Mouse (Mus musculus) telencephalon, adult 2 months (tissue): ENCODE data around the gene Nav2.

Experiments
- DNase-seq: peaks from one replicate; pipeline ENCODE4 v3.0.0-alpha.2; 2011; ENCODE audit warnings: low read depth, low spot score

Gene Nav2

DNA sequence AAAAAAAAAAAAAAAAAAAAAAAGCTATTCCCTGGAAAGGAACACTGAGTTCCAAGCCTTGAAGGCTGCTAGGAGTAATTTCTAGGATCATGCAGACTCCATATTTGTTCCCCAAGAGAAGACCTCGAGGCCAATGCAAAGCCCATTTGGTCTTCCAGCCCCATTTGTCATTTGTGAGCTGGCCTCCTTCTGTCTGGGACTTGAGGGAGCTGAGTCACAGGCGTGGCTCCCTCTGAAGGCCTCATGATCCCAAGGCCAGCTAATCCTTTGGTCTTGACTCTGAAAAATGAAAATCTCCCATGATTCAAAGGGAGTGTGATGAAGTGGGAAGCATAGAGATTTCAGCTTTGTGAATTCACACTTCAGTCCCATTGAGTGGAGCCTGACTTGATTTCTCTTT is 370.0 kb downstream of the Nav2 start:
- DNase-seq: no peak

- no peak for DNase-seq
Observed at GRCm38 (mm10) chr7:49280427-49280826, 371.9 kb downstream of the Nav2 start.

- no peak for DNase-seq
Observed at GRCm38 (mm10) chr7:49282446-49282845, 373.9 kb downstream of the Nav2 start.

DNA sequence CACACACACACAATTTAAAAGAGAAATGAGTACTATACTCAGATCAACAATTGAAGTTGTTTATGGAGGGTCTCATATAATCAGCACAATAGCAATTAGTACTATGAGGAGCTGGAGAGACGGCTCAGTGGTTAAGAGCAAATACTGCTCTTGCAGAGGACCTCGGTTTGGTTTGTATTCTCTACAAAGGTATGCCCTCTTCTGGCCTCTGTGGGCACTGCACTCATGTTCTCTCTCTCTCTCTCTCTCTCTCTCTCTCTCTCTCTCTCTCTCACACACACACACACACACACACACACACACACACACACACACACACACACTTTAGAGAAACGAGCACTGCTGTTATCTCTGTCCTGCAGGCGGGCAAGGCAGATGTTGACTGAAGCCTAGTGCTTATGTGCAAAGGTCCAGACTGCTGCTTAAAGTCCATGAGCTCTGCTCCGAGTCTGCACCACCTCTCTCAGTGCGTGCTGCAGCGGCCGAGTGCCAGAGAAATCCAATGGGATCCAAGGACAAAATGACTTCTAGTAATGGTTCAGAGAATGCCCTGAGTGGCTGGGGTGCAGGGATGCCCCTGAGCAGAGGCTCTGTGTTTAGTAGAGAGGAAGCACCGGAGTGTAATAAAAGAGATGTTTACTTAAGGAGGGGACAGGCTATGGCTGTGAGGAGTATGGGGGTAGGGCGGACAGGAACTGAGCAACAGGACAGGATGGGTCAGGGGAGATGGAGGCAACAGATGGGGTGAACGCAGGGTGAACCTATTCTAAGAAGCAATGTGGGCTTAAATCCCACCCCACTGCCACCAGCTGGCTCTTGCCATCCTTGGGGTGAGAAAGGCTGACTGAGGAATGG is 375.2 kb downstream of the Nav2 start:
- DNase-seq: no peak

DNA sequence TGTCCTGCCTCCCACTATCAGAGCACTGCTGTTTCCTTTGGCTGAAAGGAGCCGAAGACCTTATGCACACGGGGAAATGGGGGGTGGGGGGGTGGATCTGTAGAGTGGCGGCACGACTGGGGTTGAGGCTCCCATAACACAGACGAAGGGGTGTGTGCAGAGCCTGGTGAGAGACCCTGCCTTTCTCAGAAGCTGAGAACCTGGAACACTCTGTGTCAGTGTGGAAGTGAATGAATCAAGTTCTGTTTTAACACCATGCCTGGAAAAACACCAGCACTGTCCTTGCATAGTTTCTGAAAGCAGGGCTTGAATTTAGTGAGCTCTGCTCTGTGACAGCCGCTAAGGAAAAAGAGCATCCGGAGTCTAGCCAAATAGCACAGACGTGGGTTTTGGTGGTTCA is 379.7 kb downstream of the Nav2 start:
- DNase-seq: no peak

DNA sequence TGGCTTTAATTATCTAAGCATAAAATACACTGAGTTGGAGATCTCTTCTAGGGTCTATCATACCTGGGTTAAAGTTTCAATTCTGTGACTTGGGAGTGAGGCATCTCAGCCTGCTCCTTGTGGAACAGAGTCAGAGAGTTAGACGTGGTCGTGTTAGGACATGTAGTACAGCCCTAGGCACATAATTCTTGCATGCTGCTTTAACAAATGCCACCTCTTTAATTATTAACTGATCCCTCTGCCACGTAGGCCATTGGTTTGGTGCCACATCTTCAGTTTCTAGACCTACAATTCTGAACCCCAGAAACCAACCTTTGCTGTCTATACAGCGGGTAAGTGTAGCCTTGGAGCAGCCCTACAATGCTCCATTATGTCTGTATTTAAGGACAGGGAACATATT is 381.8 kb downstream of the Nav2 start:
- no peak for DNase-seq

DNA sequence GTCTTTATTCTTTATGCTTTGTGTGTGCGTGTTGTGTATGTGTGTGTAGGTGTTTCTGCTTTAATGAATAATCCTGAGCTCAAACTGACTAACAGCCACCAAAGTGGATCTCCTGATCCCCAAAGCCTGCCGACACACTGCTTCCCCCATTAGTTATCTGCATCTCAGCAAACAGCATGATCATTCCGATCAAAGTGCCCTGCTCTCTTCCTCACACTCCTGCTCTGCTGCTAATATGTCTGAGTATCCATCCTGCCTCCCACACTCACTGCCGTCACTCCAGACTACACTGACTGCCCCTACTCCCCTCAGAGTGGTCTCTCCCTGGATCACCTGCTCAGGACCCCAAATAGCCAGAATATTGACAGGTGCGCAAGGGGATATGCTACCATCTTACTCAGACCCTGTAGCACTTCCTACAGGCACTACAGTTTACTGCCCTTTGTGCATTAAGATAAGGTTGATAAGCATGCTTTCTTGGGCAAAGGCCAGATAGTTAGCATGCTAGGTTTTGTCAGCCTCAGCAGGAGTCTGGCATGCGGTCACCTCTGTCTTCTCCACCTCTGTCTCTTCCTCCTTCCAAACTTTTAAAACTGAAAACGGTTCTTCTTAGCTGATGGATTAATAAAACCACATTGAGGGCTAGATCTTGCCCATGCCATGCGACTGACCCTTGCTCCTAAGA is 382.8 kb downstream of the Nav2 start:
- DNase-seq: no peak

- DNase-seq: no peak
Observed at GRCm38 (mm10) chr7:49297148-49297547, 388.6 kb downstream of the Nav2 start.

DNA sequence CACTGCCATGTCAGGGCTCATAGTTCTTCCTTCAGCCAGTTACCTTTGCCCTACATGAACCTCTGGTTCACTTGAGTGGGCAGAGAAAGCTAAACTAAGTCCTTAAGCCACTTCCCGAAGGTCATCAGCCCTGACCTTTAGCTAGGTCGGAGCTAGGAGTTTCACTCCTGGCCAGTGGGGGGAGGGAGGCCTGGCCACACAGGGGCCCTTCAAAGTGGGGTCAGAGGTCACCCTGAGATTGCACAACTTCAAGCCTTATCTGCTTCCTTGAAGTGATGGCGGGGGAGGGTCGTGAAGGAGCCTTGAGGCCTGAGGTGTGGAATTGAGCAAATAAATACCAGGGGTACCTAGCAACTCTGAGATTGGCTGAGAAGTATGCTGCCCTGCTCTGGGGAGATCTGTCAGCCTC is 389.9 kb downstream of the Nav2 start:
- no peak for DNase-seq

DNA sequence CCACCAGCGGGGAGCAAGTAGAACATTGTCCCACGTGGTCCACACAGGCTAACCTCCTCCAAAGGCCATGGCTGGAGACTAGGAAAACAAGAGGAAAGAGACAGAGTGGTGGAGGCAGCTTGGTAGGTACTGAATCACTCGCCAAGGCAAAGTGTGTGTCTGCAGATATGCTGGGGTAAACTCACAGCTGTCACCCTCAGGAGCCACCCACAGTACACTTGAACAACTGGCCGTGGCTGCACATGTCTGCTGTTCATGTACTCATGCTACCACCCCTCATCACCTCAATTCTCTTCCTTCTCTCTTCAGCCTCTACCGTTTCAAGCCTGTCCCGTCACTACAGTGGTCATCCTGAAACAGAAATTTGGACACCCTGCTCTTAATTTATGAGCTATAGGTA is 393.0 kb downstream of the Nav2 start:
- no peak for DNase-seq

GRCm38 (mm10) chr7:49303600-49304411 is 395.3 kb downstream of the Nav2 start:
- no peak for DNase-seq

DNA sequence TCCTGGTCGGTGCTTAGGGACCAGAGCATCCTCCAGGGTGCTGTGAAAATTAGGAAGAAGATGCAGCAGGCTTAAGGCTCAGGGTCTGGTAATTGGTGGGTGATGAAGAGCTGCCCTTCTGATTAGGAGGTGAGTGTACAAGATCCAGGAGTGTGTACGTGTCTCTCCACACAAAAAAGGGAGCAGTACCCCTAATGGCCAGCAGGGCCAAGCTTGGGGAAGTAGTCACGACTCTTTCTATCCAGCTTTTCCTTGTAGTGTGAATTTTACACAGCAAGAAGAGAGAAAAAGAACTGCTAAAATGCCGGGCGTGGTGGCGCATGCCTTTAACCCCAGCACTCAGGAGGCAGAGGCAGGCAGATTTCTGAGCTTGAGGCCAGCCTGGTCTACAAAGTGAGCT is 399.2 kb downstream of the Nav2 start:
- DNase-seq: no peak

GRCm38 (mm10) chr7:49309746-49310145 is 401.2 kb downstream of the Nav2 start:
- DNase-seq: no peak

- no peak for DNase-seq
Observed at GRCm38 (mm10) chr7:49313945-49314344, 405.4 kb downstream of the Nav2 start.

- DNase-seq: no peak
Observed at GRCm38 (mm10) chr7:49315033-49315432, 406.5 kb downstream of the Nav2 start.

DNA sequence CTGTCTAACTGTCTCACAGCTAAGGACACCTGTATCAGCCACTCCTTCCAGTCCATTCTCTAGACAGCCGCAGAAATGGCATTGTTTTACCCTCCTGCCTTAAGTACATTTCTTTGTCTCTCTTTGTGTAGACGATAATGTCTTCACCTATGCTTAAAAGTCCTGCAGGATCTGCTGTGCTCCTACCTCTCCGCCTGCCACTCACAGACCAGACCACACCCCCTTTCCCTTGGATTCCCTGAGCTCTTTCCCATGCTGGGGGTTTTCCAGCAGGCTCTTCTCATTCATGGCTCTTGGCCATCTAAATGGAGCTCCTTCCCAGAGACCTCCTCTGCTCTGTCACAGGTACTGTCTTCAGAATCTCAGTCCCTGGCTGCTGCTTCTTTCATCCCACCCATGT is 408.1 kb downstream of the Nav2 start:
- DNase-seq: no peak

DNA sequence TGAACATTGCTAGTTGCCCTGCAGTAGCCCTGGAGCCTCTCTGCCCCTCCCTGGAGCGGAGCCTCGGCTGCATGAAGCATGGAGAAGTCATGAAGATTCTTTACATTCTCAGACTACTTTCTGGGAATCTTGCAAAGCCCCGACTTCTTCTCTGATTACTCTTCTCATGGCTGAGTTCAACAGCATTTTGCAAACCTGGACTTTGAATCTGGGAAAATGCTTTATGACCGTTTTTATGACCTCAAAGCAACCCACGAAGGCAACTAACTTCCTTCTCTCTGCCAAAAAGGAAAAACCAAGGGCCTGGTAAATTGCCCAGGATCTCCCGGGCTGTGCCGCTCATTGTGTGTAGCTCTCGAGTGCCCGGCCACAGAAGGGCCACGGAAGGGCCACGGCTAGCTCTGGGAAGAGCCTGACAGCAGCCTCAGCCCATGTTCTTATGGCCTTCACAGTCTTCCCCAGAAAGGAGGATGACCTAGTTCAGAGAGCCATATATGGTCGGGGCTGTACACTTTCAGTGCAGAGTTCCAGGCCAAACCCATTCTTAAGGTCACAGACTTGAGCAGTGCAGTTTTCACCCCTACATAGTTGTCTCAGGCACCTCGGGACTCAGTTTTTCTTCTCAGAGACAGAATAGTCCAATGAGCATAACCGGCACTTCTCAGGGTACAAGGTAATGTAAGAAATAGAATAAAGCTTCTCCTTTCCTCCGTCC is 409.8 kb downstream of the Nav2 start:
- no peak for DNase-seq

DNA sequence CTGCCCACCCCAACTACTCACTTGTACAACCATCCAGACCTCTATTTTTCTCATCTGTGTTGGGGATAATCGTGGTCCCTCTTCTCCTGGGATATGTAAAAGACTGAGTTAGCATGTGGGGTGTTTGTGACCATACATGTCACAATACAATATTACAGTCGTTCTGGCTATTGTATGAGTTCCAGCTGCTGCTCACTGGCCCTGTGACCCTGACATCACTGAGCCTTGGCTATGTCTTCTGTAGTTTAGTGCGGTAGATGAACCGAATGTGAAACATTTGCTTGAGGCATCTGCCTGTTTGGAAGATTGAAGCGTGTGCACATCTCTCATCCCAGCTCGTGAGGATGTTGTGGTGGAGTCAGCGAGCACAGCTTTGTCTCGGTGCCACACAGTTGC is 410.4 kb downstream of the Nav2 start:
- DNase-seq: no peak

DNA sequence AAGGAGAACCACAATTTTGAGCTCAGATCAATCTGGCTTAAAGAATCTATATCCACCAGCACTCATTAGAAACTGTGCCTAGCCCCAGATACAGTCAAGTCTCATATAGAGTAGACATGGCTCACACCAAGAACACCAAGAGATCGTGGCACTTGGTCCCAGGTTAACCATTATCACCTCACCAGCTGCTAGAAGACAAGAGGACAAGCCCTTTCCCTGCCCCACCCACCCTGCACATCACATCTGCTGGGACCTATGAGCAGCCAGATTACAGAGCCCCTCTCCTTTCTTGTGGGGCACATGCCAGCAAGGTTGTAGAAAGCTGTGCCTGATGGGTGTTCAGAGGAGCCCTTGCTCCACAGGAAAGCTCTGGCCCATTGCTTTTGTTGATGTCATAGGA is 411.5 kb downstream of the Nav2 start:
- DNase-seq: no peak

DNA sequence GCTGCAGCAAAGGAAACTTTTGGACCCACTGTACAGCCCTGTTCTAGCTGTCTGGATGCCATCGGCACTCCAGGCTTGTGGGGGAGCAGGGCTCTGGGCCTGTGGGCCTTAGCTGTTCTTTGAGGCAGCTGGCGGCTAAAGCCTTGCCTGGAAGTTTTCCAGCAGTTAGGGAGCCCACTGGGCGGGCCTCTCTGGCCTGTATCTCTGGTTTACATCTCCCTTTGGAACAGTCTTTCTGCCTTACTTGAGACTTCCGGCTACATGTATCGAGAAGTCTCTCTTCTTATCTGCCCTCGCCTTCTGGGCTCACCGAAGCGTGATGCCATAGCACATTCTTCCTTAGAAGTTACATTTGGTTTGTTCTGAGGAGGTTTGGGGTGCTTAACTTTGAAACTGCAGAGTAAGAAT is 412.6 kb downstream of the Nav2 start:
- DNase-seq: no peak

GRCm38 (mm10) chr7:49322179-49322578 is 413.7 kb downstream of the Nav2 start:
- no peak for DNase-seq

DNA sequence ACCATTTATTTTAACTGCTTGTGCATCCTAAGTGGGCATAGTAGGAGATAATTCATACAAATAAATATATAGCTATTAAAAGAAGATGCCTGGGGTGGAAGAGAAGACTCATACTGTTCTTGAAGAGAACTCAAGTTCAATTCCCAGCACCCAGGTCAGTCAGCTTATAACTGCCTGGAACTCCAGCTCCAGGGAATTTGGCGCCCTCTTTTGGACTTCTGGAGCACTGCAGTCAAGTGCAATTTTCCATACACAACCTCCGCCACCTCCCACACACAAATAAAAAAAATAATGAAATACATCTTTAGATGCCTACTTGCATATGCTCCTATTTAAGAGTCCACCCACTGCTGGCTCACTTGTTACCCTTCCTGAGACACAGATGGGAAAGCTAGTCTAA is 416.1 kb downstream of the Nav2 start:
- DNase-seq: no peak
